Mouse (Mus musculus) adrenal gland, postnatal 10 days (tissue): ENCODE measurements around the gene Als2cr12. TPM values are rescaled to one million over a fixed set of nuclear protein-coding genes. Genes with fewer than 3 reads are reported as not detected.
"Not testable (repeated sequence)": the region's sequence is repeated elsewhere in the genome, so short reads cannot be mapped to it uniquely, and the experiment has no call there.

Source experiments
- DNase-seq: peaks from one replicate; pipeline ENCODE4 v3.0.0; 2021; ENCODE audit warnings: mixed read lengths
- long read RNA-seq, 2 experiments: library from polyadenylated mRNA; stranded (forward); transcript quantifications; one replicate each; pipeline ENCODE4 v2.0.0; 2021
- total RNA-seq, 2 experiments: library from RNA; stranded (reverse); gene quantifications; 2 replicates each; pipeline ENCODE4 v1.2.3; 2021

Gene Als2cr12
- total RNA-seq: 1 to 10 TPM; 4.8 to 6.2 TPM
- long read RNA-seq, experiment 1, partial matches to known transcripts: 0 of 5 reads
- long read RNA-seq, experiment 1, other reads (novel, unspliced or antisense): 5 of 5 reads
- long read RNA-seq, experiment 2, partial matches to known transcripts: 0 of 4 reads
- long read RNA-seq, experiment 2, other reads (novel, unspliced or antisense): 4 of 4 reads

DNA sequence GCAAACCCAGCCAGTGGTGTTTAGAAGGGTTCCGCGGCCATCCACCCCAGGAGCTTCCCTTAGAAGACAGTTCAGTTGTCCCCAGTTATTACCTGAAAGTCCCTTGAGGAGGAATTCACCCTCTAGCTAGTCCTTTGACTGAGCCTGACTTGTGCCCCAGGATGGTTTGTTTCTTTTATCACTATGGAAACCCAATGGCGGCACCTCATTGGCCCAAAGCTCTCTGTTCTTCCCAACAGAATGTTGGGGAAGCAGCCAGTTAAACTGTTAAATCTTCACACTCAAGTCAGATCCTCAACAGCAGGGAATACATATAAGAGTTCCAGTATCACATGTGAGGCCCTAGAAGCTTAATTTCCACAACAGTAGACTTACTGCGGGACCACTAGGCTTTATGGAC, at the start of gene Als2cr12:
Gene Als2cr12 (minus strand): TSS at position 180 of the 400 bp plus-strand sequence.
- DNase-seq: not testable (repeated sequence)

DNA sequence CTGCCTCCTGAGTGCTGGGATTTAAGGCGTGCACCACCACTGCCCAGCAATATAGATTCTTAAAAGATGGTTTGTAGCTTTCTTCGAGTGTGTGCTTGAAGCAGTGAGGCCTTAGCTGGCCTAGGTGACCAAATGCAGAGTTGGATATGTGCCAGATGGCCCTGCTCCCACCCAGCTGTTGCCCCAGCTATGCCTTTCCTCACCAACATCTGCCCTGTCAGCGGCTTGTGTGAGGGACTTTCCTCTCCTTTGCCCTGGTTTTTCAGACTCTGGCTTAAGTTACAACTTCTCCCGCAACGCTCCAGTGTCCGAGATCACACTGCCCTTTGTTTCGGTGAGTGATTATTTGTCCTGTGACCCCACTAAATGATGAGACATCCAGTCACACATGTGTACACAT, 48.9 kb upstream of the Als2cr12 start:
- peak; percentile 77 for DNase-seq

DNA sequence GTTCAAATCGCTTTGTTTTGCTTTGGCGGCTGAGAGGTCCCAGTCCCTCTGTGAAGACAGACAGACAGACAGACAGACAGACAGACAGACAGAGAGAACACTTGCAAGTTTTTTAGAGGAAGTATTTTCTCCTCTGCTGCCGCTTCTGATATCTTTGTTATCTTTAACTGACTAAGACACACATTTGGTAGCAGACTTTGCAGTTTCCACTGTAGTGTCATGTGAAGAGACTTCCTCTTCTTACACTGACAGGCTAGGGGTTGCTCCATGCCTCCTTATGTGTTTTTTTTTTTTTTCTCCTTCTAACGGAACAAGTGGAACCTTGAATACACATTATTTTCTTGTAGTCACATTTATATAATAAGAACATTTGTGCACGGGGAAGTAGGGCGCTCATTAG, 47.5 kb upstream of the Als2cr12 start:
- DNase-seq: no peak

DNA sequence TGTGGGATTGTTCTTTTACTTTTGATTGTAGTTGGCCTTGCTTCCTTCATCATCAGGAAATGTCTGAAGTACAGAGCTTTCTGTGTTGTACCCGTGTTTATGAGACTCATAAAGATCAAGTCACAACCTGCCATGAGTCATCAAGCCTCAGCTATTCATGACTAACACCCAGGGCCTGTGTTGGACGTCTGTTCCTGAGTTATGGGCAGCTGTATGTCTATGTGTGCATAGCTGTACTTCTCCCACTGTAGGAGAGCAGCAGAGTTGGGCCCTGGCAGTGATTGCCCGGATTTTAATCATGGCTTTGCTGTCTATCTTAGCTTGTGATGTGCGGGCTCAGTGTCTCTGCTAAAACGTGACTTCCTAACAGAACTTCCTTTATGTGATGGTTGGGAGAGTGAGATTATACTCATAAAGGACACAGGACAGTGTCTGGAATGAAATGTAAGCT, 46.8 kb upstream of the Als2cr12 start:
- DNase-seq: no peak

DNA sequence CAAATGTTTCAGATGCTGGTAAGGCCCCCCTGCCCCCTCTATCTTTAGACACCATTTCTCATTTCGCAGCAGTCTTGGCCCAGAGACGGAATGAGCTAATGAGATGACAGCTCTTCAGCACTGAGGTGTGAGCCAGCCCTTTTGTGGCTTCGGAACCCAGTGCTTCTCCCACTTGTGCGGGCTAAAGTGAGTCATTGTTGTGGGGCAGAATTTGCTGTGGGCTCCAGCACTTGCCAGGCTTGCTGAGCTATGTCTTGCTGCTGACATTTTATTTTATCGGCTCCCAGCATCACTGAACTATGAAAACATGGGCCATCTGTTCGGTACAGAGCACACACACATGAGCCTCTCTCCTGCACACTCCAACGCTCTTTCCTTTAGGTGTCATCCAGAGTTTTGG, 43.7 kb upstream of the Als2cr12 start:
- no peak for DNase-seq

DNA sequence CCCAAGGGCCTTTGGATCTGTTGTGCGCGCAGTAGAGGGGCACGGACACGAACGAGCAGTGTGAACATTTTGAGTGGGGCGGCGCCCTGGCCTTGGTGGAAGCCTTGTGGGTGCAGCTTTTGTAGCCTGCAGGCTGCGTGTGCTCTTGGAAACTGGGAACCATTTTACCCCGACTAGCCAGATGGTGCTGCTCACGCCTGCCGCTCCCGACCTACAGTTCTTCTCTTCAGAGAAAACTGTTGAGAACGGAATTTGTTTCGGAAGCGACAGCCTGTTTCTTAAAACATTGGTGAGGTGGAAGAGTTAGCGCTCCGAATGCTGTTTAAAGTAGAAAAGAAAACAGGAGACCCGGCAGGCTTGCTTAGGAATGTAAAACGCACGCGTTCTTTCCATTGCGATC, 41.2 kb upstream of the Als2cr12 start:
- no peak for DNase-seq

DNA sequence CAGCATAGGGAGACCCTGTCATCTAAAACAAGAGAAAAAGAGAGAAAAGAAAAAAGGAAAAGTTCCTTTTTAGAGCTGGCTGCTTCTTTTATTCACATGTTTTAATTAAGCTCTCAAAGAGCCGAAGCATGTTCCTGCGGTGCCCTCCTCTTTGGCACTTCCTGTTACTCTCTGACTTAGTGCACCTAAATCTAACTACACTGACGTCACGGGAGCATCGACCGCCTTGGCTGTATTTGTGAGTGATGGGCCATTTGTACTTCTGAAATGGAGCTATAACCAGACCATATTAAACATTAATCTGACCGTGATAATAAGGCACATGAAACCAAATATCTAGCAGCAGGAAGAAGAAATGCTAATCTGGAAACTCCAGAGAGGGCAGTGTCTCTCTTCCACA, 40.2 kb upstream of the Als2cr12 start:
- no peak for DNase-seq

DNA sequence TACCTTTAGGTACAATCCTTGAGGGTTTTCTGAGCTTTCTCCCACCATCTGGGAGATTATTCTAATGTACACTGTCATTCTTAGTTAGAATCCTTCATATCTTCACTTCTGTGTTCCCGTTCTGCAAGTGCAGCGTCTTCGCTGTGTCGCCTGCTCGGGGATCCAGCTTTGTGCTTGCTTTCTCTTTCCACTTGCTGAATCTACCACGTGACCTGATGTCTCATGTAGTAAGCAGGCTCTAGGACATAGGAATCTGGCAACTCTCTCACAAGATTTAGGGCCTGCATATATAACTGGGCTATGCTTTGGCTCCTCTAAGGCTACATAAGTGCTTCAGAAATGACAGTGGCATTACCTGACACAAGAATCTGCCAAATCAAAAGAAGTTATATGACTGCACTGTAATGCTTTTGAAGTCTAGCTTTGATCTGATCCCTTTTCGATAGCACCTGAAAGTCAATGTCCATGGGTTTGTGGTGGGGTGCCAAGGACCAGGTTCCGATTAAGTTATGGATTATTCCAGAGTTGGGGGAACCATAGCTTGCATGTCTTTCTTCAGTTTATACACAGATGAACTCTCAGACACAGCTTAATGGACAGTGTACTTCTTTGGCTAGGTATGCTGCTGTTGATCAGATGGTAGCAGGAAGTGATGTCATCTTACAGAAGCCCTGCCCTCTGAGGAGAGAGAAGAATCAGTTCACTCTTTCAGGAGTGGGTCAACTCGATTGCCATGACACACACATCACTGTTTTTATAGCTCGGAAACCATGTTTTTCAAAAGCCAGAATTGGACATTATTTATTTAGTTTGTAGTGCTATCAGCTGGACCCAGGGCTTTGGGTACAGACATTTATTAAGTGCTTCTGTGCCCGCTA, 38.5 kb upstream of the Als2cr12 start:
- DNase-seq: no peak

DNA sequence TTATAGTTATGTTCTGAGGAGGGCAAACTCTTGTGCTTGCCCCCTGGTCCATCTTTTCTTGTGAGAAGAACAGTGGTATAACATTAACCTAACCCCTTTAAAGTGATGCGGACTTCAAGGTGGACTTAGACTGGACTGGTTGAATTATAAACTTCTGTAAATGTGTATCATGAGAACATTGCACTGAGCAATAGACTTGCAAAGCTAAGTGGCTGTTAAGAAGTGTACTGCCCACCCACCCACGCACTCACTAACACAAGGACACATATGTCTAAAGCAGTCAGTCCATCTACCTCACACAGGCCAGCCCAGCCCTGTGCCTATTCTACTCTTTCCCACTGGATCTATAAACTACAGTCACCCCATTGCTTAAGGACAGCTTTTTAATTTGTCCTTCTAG, 37.8 kb upstream of the Als2cr12 start:
- no peak for DNase-seq

DNA sequence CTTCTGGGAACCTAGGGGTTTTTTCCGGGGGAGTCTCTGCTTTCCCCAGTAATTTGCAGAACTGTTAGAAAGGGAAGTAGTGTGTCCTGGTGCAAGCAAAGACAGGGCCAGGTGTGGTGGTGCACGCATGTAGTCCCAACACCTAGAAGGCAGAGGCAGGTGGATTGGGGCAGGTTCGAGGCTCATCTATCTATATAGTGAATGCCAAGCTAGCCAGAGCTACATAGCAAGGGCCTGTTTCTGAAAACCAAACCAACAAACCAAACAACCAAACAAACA, 32.7 kb upstream of the Als2cr12 start:
- DNase-seq: no peak

DNA sequence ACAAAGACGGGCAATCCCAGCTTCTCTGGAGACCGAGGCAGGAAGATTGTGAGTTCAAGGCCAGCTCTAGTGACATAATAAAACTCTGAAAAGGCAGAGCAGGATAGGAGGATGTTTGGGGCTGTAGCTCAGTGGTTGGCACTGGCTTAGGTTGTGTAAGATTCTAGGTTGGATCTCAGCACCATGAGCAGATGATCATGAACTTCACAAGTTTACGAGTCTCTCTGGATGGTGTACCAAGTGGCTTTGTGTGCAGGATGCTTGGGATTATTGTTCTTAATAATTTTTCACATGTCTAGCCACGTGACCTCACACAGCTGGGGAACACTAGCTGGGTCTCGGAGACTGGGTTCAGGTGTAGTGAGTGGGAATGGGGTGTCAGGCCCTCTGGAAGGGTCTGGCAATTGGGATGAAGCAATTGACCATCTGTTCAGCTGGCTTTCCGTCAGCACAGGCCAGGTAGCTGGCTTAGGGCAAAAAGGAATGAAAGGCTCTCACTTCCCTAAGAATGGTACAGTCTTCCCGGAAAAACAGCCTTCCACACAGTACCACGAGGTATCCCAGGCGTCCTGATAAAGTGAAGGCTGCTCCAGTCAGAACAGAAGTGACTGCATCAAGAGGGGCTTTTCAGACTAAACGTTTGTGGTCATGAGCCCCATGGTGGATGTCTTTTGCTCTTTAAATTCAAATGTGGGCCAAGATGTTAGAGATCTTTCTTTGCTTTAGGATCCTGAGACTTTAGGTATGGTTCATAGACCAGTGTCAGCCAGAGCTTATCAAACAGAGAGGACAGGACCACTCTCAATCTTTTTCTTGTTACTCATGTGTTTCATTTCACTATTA, 32.2 kb upstream of the Als2cr12 start:
- no peak for DNase-seq

DNA sequence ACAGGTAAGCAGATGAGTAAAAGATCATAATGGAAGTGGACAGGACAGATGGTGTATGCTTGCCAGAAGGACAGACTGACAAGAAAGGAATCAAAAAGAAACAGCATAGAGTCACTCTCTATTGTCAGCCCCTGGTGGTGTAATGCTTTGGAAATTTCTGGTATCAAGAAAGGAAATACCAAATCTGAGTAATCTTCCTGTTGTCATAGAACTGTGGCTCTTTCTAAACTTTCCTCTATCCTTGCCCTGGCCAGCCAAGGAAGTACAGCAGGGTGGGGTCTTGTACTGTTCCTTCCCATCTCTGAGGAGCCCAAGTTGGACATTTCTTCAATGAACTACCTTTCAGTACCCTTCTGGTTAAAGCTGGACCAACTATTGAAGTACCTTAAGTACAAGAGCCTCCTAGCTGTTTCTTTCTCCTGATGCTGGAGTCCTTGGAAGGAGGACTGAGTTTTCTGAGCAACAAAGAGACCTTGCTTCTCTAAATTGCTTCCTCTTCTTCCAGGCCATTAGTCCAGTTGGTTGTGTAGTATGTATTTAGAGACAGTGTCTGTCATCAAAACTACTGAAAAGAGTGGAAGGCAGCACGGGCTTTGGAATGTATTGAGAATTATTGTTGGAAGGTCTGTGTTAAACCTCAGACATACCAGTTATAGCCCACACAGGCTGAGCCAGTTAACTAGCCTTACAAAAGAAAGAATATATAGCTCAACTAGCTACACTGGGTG, 31.4 kb upstream of the Als2cr12 start:
- DNase-seq: no peak

DNA sequence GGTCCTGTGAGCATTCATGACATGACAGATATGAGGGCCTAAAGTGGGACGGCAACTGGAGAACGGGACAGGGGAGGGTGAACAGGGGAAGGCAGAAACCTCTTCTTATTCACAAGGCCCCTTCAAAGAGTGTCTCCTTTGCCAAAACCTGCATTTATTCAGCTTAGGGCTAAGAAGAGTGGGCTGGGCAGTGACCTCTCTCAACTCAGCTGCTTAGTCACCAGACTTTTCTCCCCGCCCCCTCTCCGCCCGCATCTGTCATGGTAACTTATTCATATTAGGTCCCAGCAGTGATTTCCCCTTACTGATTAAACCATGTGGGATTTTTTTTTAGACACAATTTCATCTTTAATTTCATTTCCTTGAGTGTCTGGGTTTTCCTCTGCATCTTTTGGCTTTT, 30.0 kb upstream of the Als2cr12 start:
- peak; percentile 69 for DNase-seq

DNA sequence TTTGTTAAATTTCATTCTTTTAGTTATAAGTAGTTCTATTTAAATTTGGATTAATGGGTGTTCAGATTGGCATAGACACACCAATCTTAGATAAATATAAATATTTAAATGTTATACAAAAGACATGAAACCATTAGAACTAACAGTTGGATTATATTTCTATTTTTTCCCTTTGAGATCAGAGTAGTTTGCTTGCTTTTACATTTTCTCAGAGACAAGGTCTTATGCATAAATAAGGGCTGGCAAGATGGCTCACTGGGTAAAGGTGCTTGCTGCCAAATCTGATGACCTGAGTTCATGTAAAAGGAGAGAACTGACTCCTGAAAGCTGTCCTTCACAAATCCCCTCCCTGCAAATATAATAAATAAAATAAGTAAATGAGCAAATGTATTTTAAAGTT, 29.3 kb upstream of the Als2cr12 start:
- DNase-seq: no peak

DNA sequence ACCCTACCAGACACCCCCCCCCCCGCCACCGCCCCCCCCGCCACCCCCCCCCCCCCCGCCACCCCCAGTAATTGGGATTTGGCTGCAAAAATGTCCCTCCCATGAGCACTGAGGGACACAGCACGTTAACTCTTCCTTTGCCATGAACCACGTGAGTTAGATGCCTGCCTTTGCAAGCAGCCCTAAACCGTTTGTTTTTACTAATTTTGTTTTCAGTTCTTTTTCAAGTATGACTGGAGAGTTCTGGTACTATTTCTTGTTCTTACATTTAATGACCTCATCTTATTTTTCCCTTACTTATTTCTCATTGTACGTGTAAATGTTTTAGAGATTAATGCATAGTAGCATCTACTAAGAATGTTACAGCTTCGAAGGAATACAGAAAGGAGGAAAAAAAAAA, 28.7 kb upstream of the Als2cr12 start:
- DNase-seq: no peak

DNA sequence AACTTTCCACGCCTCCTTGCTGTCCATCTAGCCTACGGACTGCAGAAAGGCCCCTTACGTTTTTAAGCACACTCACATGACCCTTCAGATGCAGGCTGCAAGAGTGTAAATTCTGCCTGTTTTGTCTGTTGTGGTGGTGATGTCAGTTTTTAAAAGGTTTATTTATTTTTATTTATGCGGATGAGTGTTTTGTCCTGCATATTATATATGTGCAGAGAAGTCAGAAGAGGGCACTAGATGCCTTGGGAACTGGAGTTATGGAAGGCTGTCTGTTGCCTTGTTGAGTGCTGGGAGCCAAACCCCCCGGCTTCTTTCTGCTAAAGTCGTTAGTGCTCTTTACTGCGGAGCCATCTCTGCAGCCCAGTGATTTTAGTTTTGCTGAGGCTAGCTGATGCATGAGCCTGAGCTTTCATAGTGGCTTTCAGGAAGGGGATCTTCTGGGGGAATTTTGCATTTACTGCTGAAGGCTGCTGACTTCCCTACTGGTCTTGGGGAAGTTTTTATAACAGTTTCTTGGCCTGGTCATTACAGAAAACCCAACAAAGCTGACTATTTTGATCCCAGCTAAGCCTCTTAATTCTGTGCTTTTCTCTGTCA, 28.1 kb upstream of the Als2cr12 start:
- DNase-seq: no peak

DNA sequence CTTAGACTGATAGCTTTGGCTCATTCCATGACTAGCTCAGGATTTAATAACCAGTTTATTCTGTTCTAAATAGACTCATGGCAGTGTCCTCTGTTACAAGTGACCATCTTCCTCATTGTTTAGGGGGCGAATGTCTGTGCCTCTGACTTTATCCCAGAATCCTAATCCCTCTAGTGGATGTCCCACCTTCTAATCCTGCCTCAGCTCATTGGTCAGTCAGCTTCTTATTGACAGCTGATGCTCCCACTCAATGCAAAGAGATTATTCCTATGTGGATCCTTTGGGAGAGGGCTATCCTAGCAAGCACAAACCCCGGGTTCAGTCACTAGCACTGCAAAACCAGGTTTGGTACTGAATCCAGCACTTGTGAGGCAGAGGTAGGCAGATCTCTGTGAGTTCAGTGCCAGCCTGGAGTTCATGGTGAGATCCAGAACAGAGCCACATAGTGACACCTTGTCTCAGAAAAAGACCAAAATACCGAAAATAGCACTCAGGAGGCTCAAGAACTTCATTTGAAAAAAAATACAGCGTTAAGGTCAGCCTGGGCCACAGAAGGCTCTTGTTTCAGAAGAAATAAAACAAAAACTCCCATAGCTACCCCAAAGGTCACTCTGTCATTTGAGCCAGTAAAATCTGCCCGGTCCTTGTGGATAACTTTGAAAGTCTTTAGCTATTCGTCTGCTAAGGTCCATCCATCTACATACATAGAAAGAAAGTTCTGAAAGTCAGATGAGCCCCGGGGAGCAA, 27.4 kb upstream of the Als2cr12 start:
- no peak for DNase-seq

DNA sequence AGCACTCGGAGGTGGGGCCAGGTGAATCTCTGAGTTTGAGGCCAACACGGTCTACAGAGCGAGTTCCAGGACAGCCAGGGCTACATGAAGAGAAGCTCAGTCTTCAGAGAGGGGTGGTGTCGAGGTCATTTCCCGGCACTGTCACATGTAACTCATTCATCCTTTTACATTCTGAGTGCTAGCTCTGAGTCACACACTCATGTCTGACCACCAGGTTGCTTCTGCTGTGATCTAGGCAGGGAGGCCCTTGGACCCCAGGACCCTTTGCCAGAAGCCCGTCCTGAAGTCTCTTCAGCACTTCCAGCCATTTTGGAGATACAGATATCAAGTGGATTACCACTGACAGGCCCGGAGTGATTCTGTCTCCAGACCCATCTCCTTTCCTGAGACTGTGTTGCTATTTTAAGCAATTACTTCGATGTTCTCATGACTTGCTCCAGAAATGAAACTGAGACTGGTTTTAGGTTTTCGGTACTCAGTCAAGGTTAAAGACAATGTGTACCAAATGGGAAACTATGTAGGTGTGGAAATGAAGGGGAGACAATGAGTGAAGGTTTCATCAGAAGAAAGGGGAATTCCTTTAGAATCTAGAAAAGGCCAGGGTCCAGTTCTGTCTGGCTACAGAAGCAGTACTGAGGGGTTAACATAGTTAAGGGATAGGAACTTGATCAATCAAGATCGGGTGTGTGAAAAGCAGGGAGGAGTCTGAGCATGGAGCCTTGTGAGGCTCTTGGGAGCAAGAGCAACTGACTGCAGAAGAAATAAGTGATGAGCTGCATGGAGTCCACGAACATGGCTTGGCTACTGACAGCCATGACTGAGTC, 26.5 kb upstream of the Als2cr12 start:
- no peak for DNase-seq

DNA sequence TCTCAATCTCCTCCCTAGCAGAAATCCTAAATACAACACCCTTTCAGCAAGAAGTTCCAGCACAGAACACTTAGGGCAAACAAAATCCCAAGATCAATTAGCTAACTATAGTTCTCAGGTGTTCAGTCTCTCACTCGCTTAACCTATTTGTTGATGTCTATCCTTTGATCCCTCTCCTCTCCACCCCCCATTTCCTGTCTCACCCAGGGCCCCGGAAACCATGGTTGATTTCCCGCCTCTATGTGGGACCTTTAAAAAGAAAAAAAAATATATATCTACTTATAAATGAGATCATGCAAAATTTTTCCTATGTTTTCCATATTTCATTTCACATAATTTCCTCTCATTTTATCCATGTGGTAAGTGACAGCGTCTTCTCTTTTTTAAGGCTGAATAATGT, 25.2 kb upstream of the Als2cr12 start:
- DNase-seq: no peak

DNA sequence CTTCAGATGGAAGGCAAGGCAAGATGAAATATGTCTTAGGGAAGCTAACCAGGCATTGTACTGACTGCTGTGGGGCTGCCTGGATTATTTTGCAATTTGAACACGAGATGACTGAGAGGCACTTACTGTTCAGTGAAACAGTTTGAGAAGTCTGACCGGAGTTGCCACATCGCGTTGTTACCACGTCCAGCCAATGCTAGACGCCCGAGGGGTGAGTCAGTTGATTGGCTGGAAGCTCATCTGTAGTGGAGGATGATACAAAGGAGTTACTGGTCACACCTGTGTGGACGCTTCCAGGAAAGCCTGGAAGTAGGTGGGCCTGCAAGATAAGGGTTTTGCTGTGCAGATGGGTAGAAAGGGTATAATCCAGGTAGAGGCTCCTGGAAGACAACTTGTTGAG, 24.3 kb upstream of the Als2cr12 start:
- peak; percentile 29 for DNase-seq
